Mouse (Mus musculus) testis, adult 2 months (tissue): ENCODE results near the gene Pnliprp2.

ENCODE experiments used
- CTCF ChIP-seq: fragments of 200-500 bp; IDR thresholded peaks from 2 replicates; pipeline ENCODE4 v1.5.1; 2012; ENCODE audit warnings: low read depth, mild to moderate bottlenecking, inconsistent platforms, low read length, moderate library complexity; ENCODE audit not compliant: control insufficient read depth, insufficient read depth, insufficient replicate concordance
- POLR2A ChIP-seq: fragments of 200-500 bp; IDR thresholded peaks from 2 replicates; pipeline ENCODE4 v1.6.1; 2012; ENCODE audit warnings: low read depth, mild to moderate bottlenecking, inconsistent platforms, low read length, moderate library complexity; ENCODE audit not compliant: control insufficient read depth

DNA sequence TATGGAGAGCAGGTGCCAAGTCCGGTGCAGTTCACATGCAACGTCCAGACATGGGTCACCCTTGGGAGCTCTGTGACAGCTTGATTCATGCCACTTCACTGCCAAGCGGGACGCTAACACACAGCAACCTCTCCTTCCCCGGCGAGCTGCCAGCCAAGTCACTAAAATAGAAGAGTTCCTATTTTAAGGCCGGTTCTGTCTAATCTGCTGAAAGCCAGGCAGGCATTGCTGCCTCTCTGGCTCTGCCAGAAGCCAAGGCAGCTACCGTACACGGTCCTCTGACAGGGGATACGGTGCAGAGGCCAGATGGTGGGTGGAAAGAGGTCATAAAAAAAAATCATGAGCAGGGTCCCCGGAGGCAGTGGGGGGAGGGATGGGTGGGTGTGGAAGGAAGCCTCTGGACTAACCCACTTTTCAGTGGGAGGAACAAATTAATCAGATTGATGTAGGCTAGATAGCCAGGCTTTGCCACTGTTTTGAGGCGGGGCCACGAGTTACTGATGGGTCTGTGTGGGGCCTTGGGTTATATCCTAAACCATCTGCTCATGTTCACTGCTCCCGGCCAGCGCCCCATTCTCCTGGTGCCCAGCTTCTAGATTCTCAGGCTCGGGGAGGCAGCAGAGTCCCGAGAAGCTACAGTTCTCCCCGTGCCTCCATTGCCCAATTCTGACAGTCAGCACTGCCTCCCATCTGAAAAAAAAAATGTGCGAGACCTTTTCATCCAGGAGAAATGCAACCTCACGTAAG lies 63.1 kb downstream of the Pnliprp2 start:
- TF ChIP-seq POLR2A (no peak), CTCF (no peak)
